Mouse (Mus musculus): Measurements from ENCODE around the gene Ei24.

GRCm38 (mm10) chr9:36801961-36802360, 4.8 kb upstream of the Ei24 start:
- no peak for TF ChIP-seq CTCF (conservative IDR thresholded peaks at IDR 0.05; ENCODE audit: insufficient read depth, insufficient read length, low read depth, low read length)
- no peak for TF ChIP-seq POLR2A (IDR thresholded peaks at IDR 0.05; ENCODE audit: low read depth, low read length)
